Mouse (Mus musculus) adrenal gland, postnatal 25 days (tissue): ENCODE results near the gene Nudt17. TPM values are rescaled to one million over a fixed set of nuclear protein-coding genes. Genes with fewer than 3 reads are reported as not detected.
"Not testable (repeated sequence)": the region's sequence is repeated elsewhere in the genome, so short reads cannot be mapped to it uniquely, and the experiment has no call there.

Source experiments
- DNase-seq: peaks from one replicate; pipeline ENCODE4 v3.0.0; 2021; ENCODE audit warnings: mixed read lengths
- long read RNA-seq: library from polyadenylated mRNA; stranded (forward); transcript quantifications from one replicate; pipeline ENCODE4 v2.0.0, GENCODE M21; 2021
- total RNA-seq: library from RNA; stranded (reverse); gene quantifications from 2 replicates; pipeline ENCODE4 v1.2.3, GENCODE M21; 2021

Nudt17 gene
- total RNA-seq, result 0.67 TPM in 1 of 2 replicates, not detected in the other
- long read RNA-seq, result 0 reads

DNA sequence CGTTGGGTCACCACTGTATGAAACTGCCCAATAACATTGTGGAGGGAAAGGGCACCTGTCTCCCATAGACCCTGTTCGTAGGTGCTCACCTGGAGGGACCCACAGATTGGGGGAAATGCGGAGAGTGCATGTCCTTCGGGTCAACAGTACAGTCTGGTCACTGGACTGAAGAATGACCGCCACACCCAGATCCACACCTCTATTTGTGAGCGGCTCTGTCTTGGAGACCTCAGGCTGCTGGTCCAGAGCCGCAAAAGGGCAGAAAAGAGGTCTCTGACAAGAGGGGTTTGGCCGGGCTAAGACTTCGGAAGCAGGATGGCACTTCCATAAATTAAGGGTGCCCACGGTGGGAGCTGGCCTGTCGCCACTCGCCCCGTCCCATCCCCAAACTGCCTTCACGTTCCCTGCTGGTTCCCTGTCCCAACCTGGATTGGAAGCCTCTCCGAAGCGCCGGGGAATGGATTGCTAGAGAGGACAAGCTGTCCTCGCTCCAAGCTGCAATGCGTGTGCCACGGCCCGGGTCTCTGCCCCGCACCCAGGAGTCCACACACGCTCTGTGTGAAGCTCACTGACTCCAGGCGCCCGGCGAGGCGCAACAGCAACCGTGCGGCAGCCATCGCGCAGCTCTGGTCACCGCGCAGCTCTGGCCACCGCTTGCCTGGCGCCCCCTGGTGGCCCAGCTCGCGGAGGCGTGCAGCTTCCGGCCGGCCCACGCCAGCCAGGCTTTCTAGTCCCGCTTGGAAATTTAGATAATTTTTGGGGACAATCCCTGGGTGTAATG, at the start of gene Nudt17:
Gene Nudt17, minus strand, starts transcription at position 660 of the 781 bp plus-strand sequence.
- DNase-seq, result peak; percentile 89

DNA sequence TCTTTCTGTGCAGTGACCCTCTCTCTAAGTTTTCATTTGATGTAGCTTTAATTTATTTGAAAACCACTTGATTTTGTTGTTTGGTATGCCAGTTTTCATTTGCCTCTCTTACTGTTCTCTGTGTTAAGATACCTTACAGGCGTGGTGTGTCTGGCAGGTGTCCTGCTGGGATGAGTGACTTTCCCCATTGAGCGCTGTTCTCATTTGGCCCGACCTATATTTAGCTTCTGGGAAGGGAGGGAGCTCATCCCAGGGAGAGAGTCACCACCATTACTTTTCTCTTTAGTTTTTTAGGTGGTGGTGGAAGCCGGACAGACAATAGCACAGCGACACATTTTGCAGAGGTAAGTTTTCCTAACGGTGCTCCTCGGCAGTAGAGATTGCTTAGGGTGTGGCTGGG, 49.3 kb upstream of the Nudt17 start:
- no peak for DNase-seq

DNA sequence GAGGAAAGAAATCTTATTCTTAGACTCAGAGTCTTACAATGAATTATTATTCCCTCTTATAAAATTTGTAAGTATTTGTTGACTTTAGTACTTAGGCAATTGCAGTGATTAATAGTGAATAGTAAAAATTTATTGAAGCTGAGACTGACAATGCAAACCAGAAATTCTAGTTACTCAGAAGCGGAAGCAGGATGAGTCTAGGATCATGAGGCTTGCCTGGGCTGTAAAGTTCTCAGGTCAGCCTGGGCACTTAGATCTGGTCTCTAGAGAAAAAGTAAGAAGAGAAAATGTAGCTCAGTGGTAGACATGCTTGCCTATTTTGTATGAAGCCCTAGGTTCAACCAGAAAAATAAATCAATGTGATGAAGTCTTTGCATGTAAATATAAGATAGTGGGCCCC, 47.6 kb upstream of the Nudt17 start:
- no peak for DNase-seq

DNA sequence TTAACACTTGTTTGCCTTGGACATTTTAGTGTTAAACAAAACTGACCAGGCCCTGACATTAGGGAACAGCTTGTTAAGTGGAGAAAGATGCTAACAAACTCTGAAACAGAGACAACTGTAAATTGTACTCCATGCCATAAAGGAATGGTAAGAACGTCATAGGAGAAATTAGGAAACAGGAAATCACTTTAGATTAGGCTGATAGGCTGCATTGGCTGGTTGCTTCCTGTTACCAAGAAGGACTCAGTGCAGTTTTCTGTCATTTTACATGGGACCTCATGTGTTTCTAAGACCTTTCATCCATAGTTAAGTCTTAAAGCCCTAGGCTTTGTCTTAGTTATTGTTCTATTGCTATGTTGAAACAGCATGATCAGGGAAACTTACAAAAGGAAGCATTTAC, 38.5 kb upstream of the Nudt17 start:
- no peak for DNase-seq

DNA sequence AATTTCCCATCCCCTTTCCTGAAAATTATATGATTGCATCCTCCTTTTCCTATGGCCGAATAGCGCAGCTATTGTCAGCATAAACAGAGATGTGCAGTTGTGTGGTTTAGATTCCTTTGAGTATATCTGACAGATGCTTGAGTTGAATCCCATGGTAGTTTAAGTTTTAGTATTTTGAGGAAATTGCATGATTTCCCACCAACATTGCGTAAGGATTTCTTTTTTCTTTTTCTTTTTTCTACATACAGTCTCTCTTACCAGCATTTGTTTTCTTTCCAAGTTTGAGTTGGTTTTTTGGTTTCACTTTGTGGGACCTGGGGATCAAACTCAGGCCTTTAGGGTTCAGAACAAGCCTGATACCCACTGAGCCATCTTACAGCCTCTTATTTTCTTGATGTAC, 36.0 kb upstream of the Nudt17 start:
- no peak for DNase-seq

DNA sequence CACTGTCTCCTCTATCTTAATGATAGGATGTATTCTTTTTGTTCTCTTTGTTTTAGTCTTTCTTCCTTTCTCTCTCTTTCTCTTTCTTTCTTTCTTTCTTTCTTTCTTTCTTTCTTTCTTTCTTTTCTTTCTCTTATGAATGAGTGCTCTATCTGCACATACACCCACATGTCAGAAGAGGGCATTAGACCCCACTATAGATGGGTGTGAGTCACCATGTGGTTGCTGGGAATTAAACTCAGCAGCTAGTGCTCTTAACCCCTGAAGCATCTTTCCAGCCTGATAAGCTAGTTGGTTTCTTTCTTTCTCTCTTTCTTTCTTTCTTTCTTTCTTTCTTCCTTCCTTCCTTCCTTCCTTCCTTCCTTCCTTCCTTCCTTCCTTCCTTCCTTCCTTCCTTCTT, 31.9 kb upstream of the Nudt17 start:
- not testable (repeated sequence) for DNase-seq

DNA sequence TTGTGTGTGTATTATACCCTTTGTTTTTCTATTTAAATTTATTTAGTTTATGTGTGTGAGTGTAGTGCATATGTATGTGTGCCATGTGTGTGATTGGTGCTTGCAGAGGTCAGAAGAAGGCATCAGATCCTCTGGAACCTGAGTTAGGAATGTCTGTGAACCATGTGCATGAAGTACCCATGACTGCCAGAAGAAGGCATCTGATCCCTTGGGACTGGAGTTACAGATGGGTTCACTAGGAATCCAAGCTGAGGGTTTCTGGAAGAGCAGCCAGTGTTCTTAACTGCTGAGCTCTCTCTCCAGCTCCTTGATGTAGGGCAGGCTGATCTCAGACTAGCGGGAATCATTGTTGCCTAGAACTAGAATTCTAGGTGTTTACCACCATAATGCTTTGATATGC, 29.6 kb upstream of the Nudt17 start:
- no peak for DNase-seq

DNA sequence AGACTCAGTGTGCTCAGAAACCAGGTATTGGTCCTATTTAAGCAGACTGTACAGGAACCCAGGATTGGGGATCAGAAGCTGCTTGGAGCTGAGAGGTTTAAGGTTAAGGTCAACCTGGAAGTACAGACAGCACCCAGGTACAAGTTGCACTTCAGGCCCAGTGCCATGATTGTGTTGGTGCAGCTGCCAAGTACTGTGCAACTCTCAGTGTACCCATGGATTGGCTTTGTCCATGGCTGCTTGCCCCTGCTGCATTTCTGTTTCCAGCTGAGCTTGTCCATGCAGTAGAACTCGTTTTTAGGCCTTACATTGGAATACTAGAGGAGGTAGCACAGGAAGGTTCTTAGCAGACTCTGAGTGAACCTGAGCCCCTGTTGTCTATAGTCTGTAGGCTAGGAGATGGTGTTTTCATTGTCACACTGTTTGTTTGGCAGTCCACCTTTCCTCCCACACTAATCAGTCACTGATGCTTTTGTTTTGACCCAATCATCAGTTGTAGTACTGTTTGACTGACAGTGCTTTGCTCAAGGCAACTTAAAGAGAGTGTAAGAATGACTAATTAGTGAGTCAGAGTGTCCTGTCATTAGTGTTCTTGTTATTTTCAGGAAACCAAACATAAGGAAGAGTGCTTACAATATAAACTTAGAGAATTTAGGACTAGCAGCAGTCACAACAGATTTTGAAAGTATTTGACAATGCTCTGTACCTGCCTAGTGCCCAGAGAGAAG, 28.8 kb upstream of the Nudt17 start:
- DNase-seq, result no peak

DNA sequence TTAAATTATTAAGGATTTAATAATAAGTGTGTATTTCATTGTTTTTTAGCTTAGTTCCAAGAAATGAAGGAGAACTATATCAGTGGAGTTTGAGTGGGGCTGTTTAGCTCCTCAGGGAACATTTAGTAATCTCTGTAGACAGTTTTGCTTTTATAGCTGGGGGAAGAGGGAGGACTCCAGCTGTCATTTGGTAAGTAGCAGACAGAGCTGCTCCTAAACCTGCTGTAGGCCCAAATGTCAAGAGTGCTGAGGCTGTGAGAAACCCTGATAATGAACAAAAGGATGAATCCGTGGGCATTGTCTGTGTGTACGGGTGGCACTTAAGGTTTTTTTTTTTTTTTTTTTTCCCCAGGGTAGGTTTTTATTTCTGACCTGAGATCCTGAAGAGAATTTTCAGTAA, 26.8 kb upstream of the Nudt17 start:
- no peak for DNase-seq

DNA sequence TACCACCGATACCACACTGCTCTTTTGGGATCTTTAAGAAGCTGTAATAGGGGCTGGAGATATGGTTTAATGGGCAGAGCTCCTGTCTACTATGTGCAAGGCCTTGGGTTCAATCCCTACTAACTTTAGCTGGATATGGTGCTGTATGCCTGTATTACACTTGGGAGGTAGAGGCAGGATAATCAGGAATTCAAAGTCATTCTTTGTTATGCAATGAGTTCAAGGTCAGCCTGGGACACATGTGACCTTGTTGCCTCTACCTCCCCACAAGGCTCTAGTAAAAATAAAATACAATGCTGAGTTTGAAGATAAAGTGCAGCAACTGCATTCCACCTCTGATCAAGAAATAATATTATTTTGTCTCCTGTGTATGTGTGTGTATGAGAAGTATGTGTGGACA, 25.6 kb upstream of the Nudt17 start:
- DNase-seq, result no peak

DNA sequence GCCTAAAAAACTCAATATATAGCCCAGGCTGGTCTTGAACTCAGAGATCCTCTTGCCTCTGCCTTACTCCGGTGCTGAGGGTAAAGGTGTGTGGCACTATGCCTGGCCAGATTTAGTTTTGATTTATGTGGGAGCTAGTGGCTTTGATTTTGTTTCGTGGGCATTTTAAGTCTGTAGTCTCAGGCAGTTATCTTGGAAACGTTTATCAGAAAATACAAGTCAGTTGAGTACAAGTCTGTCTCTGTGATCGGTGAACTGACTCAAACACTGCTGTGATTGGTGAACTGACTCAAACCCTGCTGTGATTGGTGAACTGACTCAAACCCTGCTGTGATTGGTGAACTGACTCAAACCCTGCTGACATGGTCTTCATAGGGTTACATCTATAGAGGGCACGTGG, 22.4 kb upstream of the Nudt17 start:
- no peak for DNase-seq

DNA sequence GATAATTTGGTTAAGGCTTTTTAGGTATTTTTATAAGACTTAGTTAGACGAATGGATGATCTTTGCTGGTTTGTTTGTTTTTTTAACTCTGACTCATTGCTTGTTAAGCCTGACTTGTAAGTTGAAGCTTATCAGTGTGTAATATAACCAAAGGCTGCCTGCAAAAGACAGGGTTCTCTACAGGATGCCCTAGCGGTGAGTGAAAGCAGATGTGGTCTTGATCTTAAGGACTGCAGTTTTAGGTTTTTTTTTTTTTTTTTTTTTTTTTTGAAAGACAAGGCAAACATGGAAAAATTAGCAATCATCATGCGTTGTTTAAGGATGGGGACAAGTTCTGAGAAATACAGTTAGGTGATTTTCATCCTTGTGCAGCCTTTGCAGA, 21.0 kb upstream of the Nudt17 start:
- no peak for DNase-seq

DNA sequence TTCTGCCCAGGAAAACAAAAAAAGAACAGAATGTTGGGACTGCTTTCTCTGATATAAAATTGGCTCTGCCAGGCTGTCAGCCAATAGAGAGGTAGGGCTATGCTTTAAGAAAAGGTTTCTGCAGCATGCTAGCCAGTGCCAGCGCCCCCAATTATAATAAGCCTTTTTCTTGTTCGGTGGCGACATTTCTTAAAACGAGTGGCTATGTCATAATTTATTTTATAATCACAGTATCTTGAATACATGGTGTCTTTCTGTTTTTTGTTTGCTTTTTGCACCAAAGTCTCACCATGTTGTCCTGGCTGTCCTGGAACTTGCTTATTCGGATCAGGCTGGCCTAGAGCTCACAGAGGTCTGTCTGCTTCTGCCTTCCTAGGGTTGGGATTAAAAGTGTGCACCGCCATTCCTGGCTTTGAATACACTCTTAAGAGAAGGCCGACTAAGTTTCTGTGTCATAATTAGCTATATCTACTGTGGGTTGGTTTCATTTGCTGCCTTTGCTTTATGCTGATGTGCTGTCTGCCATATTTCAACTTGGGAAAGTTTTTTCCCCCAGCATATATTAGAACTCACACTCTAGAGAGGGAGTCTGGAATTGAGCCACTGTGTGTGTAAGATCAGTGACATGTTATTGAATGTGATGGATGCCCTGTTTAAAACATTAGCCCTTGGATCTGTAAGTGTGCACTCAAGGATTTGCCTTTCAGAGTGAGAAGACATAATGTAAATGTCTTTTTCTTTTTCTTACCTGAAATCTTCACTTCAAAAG, 20.5 kb upstream of the Nudt17 start:
- DNase-seq, result no peak

DNA sequence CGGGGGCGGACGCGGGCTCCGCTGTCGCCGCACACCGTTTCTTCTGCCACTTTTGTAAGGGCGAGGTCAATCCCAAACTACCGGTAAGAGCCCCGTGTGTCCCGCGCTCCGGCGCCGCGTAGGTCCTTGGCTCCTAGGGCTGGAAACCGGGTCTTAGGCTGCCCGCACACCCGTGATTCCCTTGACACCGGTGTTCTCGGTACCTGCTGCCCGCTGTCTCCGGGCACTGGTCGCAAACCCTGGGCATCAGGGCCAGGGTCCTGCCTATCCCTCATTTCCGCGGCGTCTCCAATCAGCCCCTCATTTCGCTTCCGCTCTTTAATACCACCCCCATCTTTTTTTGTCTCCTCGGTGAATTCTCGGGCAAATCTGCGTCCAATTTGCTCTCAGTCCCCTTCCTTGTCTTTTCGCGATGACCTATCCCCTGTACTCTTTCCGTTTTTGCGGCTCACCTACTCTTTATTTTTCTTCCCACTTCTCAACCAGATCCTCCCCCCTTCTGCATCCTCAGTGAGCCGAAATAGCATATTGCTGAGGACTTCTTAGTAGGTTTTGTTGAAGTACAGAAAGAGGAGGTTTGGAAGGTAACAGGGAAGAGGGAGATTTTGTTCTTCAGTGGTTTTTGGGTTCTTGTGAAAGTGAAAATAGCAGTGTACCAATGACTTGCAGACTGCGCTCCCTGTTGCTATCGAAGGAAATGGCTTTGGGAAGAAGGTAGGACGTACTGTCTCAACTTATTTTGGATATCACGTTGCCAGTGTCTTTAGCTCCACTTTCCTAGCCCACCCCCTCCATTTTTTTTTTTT, 19.7 kb upstream of the Nudt17 start:
- no peak for DNase-seq

DNA sequence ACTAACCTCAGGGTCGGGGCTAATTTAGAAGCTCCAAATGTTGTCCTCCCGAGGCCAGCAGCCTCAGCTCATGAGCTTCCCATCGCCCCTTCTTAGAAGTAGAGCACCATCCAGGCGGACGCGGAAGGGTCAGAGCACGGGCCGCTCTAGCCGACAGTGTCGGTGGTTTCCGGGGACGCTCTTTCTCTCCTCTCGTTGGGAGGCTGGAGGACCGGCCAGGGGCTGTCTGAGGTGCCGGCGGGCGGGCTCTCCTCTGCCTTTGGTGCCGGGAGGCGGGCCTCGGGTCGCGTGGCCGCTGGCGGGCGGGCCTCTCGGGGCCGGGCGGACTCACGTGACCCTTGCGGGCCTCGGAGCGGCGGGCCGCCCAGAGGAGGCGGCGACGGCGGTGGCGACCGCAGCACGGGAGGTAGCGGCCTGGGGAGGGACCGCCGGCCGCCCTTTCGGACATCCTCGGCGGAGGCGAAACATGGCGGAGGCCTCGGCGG, 19.0 kb upstream of the Nudt17 start, which contains the start of the genes Polr3c and Rnf115:
Gene Polr3c, minus strand, starts transcription at position 286 of the 485 bp plus-strand sequence.
Gene Rnf115, plus strand, starts transcription at position 322 of the 485 bp plus-strand sequence.
- peak; percentile 98 for DNase-seq

DNA sequence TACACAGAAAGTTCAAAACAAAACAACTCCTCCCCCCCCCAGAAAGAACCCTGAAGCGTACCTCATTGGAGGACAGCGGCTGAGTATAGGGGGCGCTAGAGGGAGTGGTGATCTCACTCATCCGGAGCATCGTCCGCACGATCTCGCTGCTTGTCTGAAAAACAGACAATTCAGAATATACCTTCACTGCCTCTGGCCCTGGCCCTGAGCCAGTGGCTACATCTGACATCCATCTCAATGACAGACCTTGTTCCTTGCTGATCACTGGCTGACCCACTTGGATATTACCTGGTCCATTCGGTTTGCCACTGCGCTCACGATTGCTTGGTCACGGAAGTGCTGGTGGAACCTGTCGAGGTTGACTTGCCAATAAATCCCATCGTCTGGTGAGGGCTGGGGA, 10.8 kb upstream of the Nudt17 start:
- peak; percentile 57 for DNase-seq

DNA sequence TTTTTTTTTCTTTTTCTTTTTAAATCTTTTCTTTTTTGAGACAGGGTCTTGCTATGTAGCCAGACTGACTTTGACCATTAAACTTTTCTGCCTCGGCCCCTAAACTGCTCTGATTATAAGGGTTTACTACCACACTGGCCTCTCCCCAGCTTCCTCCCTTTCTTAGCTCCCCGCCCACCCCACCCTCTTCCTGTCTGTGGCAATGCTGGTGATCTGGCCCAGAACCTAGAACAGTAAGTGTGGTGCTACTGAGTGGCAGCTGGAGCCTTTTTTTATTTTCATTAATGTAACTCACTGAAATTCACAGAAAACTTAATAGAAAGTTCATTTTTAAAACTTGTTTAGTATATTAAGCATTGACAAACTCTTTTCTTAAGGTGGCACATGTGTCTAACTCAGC, 7.5 kb upstream of the Nudt17 start:
- no peak for DNase-seq

DNA sequence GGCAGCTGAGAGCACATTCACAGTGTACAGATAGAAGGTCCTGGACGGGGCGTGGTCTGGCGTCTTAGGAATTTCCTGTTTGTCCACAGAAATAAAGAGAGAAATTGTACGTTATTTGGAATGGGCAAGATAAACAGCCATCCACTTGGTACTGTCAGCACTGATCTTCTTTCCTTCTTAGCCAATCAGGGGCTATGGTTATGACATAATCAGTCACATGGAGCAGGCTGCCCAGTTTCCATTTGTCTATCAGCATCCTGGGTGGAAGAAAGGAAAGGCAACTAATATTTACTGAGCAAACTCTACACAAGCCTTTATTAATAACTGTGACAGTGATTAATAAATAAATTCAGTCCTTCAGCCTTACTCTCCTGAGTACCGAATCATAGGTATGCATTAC, 5.9 kb upstream of the Nudt17 start:
- no peak for DNase-seq

DNA sequence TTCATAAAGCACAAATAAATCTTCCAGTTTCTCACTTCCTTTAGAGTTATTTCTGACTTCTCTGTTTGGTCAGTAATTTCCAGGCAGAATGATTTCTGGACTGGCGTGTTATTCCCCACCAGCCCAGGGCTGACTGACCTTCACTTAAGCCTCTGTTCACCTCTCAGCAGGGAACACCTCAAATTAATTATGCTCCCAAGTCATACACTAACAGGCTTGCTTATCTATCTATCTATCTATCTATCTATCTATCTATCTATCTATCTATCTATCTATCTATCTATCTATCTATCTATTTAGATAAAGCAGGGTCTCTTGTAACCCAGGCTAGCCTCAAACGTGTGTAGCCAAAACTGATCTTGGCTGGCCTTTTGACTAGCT, 312 bp upstream of the Nudt17 start:
- DNase-seq, result no peak

DNA sequence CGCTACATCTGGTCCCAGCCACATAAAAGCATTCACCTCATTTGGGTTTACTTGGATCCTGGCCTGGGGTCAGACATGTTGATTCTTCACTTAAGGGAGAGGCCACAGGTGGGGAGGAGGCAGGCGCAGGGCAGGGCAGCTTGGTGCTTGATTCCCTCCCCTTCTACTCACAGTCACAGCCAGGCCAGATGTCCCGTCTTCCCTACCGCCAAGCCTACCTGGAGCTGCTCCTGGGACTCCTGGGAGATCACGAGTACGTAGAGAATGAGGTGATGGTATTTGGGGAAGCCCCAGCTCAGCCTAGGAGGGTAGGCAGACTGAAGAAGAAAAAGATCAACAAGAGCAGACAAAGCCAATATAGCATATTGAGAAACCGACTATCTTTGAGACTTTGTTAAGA, 1.4 kb downstream of the Nudt17 start:
- DNase-seq, result no peak

DNA sequence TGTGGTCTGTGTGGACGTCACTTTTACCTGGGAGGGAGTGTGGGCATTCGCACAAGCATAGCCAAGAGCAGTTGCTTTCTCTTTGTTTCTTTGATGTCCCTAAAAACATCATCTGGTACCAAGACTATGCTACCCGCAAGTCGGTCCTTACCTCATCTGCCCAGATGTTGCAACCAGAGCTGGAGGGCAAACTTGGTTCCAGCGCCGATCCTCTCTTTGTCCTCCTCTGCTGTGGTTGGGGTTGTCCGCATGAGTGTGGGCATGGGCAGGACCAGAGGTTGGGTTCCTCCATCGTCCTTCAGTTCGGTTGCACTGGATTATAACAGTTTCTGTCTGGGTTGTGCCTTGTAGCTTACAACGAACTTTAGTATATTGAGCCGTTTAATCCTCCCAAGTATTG, 2.1 kb downstream of the Nudt17 start:
- no peak for DNase-seq

DNA sequence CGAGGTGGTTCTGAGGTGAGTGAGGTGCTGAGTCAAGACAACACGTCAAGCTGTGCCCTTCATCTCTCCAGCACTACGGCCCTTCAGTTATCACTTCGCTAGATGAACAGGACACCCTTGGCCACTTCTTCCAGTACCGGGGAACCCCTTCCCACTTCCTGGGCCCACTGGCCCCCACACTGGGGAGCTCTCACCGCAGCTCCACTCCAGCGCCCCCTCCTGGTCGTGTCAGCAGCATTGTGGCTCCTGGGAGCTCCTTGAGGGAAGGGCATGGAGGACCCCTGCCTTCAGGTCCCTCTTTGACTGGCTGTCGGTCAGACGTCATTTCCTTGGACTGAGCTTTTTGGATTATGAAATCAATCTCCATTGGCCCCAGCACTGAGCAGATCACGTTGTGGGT, 3.6 kb downstream of the Nudt17 start:
- DNase-seq, result peak; percentile 36
